Mouse (Mus musculus): Measurements from ENCODE around the gene Rexo2.
A peak's percentile ranks its signal among the peaks of the same experiment; 100 is the strongest.

DNA sequence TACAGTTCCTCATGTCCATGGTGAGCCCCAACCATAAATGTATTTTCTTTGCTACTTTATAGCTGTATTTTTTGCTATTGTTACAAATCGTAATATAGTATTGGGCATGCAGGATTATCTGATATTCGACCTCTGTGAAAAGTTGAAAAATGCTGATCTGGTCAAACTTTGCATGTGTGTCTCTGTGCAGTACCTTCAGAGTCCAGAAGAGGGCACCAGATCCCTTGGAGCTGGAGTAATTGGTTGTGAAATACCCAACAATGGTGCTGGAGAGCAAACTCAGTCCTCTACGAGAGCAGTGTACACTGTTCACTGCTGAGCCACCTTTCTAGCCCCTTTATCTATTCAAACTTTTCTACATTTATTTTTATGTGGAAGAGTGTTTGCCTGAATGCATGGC lies 13.6 kb downstream of the Rexo2 start:
- TF ChIP-seq MYB (IDR thresholded peaks at IDR 0.05; ENCODE audit: low read depth, low read length) (no peak), MAFK (IDR thresholded peaks at IDR 0.05; ENCODE audit: borderline replicate concordance, low read depth, low read length) (peak; percentile 95), CHD2 (IDR thresholded peaks at IDR 0.05; ENCODE audit: low read length) (no peak), GATA1 (IDR thresholded peaks at IDR 0.05; ENCODE audit: low read depth, low read length) (no peak), NELFE (IDR thresholded peaks at IDR 0.05; ENCODE audit: low read depth, low read length) (no peak), USF1 (IDR thresholded peaks at IDR 0.05; ENCODE audit: low read depth, low read length) (no peak), KAT2A (conservative IDR thresholded peaks at IDR 0.05; ENCODE audit: low read depth, low read length) (no peak), ZNF384 (IDR thresholded peaks at IDR 0.05; ENCODE audit: low read depth, low read length) (no peak), SIN3A (IDR thresholded peaks at IDR 0.05; ENCODE audit: low read length) (no peak), CTCF (IDR thresholded peaks at IDR 0.05 in 2 of 3, conservative IDR thresholded peaks at IDR 0.05 in 1 of 3; ENCODE audit: control insufficient read depth in 1 of 3, insufficient read depth in 1 of 3, low read depth in 2 of 3, low read length in 3 of 3, poor library complexity in 1 of 3, severe bottlenecking in 1 of 3) (peak; percentile 61 to 95 (median 77)), CHD1 (IDR thresholded peaks at IDR 0.05; ENCODE audit: low read depth, low read length) (no peak)

All from MEL (cell line).